Mouse (Mus musculus) kidney, postnatal 25 days (tissue): ENCODE measurements around the gene Pigf.
"Not testable (repeated sequence)": the region's sequence is repeated elsewhere in the genome, so short reads cannot be mapped to it uniquely, and the experiment has no call there.

Experiments used
- DNase-seq, 2 experiments: peaks; one replicate each; pipeline ENCODE4 v3.0.0; 2021; ENCODE audit warnings: mixed read lengths in 2 of 2

Gene Pigf

DNA sequence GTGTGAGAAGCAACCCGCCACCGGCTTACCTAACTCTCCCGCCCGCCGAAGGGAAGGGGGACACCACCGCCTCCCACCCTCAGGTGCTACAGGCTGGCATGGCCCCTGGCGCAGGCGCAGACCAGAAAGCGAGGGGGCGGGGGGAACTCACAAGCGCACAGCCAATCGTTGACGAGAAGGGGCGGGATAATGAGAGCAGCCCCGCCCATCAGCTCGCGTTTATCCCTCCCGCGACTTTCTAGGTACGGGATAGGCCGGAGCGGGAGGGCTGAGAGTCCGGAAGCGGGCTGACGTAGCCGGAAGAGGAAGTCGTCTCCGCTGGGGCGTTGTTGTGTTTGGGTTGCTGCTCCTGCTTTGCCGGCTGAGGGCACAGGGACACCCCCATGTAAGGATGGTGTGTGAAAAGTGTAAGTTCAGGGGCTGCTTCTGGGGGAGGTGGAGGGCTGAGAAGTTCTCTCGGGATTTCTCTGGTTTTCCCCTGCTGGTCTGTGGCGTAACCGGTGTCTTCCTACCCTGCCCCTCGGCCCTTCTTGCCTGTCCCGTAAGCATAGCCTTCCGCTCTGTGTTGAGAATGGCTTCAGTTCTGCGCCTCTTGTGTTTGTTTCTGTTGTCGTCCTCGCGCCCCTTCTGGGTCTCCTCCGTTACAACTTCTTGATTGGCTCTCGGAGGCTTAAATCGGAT, at the start of gene Pigf, which contains the start of gene Cript:
Pigf (minus strand) TSS at position 138 of the 681 bp plus-strand sequence.
Cript (plus strand) TSS at position 282 of the 681 bp plus-strand sequence.
- DNase-seq, result peak; percentile 99

DNA sequence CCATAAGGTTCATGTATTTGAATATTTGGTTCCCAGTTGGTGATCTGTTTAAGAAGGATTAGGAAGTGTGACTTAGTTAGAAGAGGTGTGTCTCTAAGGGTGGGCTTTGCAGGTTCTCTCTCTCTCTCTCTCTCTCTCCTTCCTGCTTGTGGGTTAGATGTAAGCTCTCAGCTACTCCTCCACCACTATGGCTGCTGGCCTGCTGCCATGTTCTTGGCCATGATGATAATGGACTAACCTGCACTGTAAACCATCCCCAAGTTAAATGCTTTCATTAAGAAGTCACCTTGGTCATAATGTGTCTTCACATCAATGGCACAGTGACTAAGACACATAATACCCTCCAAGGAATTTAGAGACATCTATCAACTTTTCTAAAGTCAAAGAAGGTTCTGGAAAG, 48.3 kb upstream of the Pigf start:
- DNase-seq, result no peak

DNA sequence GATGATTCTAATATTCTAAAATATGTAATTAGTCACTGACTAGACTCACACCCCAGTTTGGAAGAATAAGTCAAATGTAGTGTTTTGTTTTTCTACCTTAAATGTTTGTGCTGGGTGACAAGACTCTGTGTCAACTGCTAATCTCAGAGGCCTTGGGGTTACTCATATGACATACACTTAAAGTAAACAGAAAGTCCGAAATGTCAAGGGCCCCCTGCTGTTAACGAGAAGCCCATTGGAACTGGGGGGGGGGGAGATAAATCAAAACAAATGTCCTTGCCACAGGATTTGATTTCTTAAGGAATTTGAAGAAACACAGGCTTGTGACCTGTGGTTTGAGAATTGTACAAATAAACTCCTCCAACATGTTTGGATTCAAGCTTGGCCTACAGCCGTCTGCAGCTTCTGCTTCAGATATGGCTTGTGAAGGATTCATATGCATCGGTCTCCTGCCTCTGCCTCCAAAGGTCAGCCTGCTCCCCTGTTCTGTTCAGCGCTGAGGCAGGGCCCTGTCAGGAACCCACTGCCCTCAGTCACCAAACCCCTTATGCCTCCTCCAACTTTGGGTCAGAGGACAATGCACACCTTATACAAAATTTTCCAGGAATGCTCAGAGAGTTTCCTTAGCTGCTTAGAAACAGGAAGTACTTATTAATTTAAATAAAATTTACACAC, 47.7 kb upstream of the Pigf start:
- no peak for DNase-seq

DNA sequence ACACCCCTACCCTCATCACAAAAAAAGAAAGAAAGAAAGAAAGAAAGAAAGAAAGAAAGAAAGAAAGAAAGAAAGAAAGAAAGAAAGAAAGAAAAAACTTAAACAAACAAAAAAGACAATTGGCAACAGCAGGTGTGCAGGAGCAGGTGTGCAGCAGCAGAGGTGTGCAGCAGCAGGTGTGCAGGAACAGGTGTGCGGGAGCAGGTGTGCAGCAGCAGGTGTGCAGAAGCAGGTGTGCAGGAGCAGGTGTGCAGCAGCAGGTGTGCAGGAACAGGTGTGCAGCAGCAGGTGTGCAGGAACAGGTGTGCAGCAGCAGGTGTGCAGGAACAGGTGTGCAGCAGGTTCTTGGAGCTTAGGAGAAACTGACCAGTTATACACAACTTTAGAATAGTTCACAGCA, 47.0 kb upstream of the Pigf start:
- DNase-seq, result not testable (repeated sequence)

DNA sequence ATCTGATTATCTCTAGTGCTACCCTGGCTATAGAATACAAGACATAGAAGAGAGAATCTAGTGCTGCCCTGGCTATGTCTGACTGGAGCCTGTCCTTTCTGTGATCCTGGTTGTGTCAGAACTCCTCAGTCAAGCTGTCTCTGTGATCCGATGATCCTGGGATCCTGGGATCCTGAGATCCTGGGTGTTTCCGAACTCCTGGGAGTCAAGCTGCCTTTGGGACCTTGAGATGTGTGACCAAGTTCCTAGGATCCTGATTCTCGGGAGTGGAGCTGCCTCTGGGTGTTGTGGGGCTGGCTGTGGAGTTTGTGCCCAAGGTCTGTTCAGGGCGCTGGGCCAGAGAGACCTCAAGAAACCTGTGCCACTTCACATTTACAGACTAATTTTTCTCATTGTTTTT, 43.8 kb upstream of the Pigf start:
- DNase-seq, result no peak

DNA sequence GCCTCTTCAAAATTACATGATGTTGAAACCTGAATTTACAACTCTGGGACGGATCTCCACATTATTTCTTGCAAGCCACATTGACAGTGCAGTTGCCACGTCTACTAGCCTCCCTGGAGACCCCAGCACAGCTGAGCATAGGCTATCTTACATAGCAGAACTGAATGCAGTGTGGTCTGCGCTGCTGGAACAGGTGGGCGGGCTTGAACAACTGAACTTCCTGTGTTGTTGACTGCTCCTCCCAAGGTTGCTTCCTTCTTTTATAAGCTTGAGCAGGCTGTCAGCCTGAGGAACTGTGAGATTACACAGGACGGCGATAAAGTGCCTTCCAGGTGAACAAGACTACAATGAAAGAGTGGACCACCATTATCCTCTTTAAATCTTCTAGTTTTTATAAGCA, 38.8 kb upstream of the Pigf start:
- DNase-seq, result no peak

DNA sequence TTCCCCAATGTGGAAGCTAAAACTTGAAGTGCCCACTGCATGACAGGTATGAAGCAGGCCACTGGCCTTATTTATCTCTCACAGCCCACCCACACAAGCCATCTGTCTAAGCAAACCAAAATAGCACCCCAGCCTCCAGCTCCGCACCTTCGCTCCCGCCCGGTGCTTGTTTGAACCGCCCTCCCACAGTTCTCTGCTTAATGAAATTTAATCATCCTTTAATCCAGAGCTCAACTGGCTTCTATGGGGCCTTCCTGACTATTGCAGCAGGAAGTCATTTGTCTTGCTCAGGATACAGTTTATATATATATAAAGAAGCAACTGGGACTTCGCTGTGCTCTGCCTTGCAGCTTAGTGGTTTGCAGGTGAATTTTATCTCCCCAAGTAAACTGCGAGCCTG, 38.3 kb upstream of the Pigf start:
- DNase-seq, result no peak

DNA sequence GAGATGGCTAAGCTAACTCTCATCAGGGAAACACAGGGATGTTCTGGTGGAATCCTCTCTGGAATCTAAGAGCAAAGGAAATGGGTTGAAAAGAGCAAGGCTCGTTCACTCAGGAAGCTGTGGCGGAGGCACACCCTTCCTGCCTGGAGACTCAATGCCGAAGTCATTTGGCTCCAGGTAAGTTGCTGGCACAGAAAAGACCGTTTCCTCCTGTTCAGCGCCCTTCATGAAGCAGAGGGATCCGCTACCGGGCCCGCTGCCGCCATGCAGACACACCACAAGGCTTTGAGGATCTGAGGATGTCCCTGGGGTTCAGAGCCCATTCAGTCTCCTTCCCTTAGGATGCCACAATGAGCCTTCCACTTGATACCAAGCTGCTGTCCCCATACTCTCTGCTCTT, 37.4 kb upstream of the Pigf start:
- DNase-seq, result peak; percentile 36 to 73

DNA sequence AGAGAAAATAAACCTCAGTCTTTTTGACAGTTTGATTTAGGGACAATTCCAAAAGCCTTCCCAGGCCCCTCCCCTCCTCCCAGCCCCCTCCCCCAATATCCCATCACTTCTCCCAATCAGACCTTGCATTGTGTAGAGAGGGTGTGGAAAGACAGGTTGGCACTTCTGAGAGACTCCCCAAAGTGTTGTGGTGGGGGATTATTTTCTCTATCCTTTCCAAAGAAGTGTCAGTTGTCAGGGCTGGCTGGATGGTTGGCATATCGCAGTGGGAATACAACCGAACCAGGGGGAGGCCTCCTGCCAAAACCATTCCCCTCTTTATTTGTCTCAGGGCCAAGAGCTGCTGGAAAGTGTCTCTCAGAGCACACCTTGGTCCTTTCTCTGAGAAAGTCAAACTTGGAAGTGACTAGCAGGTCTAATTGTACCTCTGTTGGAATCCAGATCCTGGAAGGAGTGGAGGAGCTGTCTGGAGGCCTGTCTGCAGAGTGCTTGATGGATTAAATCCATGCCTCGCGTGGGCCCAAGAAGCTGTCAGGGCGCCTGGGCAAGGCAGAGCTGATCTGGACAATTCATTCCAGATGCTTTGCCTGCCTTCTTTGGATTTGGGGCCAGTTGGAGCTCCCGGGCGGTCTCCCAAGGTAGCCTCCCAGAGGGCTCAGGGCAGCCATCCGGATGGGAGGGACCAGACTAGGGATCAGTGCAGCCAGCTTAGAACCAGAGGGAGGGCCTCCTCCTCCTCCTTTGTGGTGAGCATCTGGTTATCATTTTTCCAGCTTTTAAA, 32.5 kb upstream of the Pigf start:
- no peak for DNase-seq

DNA sequence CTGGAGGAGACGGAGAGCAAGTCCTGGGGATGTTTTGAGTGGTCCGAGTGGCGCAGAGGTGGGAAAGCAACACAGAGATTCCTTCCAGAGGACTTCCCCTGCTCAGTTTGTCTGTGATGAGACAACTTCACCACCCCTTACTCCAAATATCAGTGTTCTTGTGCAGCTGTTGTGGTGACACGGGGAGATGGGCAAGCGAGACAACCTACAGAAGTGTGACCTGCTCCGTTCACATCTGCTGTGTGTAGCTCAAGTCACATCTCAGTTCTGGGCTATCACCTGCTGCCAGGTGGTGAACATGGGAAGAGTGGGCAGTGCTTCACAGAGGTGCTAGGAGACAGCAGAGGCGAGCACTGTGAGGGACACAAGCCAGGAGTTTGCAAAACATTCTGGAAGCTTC, 31.6 kb upstream of the Pigf start:
- DNase-seq, result no peak

DNA sequence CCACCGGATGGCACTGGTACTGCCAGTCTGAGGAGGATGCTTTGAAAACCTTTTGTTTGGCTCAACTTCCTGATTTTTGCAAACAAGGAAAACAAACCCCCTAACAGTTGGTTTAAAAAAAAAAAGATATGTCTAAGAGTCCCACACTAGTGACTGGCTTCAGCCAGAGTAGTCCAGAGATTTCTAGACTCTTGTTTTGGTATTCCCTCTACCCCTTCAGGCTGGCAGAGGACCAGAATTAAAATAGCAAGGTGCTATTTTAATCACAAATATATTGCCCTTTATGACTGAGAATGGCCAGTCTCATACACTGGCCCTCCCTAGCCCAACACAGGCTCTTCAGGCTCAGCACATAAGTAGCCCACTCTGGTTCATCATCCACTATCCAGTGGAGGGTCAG, 30.5 kb upstream of the Pigf start:
- peak in 1 of 2 experiments; percentile 40 for DNase-seq

DNA sequence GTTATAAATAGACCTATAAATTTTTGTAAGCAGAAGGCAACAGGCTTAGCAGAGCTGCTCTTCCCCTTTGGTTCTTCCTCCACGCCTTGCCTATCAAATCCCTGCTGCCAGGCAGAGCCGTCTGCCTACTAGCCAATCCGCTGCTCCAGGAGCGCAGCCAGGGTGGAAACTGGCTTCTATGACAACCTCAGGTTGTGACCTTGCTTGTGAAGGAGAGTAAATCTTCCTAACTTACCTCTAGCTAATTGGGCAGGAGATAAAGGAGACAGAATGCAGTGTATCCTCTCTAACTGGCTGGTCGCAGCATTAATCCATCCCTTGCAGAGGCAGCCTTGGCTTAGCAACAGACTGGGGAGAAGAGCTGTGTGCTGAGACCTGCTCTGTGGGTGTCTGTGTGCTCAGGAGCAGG, 29.8 kb upstream of the Pigf start:
- peak; percentile 69 to 87 for DNase-seq

DNA sequence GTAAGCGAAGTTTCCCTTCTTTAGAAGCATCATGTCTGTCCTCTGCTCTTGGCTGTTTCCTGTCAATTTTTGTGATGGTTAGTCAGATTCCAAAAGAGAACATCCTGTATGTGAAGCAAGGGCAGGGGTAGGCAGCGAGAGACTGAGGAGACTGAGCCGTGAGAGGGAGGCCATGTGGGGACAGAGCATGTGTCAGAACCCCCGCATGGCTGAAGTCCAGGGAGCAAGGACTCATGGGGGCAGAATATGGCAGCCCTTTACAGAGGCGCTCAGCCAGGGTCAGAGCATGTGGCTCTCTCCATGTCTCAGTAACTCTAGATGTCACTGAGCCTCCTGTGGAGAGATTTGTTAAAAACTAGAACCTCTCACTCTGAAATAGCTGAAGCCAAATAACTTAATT, 28.7 kb upstream of the Pigf start:
- DNase-seq, result no peak

DNA sequence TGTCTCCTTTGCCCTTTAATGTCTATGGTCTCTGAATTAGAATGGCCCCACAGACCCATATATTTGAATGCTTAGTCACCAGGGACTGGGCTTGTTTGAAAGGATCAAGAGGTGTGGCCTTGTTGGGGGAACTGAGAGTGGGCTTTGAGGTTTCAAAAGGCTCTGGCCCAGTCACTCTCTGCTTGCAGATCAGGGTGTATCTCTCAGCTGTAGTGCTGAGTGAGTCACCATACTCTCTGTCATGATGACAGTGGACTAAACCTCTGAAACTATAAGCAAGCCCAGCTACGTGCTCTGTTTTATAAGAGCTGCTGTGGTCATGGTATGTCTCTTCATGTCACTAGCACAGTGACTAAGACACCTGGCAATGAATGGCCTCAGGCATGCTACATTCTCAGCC, 27.2 kb upstream of the Pigf start:
- no peak for DNase-seq

DNA sequence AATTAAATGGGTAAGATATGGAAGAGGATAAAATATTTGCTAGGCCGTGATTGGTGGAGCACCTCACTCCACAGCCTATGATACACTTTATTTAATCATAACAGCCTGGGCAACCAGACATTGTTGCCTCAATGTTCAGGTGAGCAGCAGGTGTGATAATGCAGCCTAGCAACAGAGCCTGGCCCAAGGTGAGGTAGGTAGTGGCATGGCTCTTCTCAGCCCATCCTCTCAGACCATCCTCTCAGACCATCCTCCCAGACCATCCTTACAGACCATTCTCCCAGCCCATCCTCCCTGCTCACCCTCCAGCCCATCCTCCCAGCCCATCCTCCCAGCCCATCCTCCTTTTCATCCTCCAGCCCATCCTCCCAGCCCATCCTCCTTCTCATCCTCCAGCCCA, 26.4 kb upstream of the Pigf start:
- DNase-seq, result no peak

DNA sequence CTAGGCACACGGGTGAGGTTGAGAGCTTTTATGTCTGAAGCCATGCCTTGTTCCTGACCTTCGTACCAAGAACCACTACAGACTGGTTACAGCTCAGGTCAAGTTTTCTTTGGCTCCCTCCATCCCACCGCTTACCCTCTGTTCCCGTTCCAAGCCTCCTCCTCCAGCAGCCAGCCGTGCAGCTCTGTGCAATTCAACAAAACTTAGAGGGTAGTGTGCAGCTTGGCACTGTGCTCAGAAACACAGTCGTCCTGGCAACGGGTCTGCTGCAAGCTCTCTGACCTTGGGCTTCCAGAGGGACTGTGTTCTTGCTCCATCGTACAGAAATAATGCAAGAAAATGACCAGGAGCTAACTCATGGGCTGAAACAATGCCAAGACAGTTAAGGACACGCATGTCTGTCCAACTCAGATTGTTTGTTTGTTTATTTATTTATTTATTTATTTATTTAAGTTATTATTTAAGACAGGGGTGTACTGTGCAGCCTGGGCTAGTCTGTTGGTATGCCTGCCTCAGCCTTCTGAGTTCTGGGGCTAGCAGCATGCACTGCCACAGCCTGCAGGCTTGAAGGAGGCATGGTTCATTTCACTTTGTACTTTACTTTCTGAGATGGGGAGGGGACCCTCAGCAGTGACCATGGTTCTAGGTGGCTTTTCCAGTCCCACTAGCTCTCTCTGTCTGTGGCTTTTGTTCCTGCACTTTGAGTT, 25.4 kb upstream of the Pigf start:
- peak; percentile 70 to 89 for DNase-seq

DNA sequence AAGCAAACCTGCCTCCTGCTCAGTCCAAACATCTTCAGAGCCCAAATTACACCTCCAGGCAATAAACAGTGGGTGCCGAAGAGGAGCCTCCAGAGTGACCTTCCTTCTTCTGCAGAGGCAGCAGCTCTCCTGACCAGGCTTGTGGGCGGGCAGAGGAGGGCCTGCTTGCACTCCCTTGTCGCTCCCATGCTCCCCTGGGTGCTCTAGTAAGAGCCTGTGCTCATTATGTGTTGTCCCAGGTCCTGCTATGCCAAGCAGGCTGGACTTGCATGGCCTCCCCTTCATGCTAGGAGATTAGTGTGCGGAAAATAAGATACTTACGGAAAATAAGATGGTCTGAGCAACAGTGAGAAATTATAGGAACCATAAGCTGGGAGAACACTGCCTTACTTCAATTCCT, 24.5 kb upstream of the Pigf start:
- DNase-seq, result peak in 1 of 2 experiments; percentile 47

DNA sequence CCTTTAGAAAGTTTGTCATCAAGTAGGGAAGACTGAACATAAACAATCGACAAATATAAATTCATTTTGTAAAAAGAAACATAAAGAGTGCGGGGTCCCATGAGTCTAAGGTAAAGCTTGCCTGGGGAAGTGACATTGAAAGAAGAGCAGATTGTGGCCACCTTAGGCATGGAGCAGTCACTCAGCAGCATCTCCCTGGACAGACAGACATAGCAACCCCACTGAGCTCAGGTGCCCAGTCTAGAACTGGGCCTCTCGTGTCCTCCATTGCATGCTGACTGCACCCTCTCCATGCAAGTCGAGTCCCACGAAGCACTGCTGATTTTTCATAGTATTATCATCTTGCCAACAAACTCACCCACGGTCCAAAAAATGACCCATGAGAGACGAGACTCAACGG, 19.6 kb upstream of the Pigf start:
- no peak for DNase-seq

DNA sequence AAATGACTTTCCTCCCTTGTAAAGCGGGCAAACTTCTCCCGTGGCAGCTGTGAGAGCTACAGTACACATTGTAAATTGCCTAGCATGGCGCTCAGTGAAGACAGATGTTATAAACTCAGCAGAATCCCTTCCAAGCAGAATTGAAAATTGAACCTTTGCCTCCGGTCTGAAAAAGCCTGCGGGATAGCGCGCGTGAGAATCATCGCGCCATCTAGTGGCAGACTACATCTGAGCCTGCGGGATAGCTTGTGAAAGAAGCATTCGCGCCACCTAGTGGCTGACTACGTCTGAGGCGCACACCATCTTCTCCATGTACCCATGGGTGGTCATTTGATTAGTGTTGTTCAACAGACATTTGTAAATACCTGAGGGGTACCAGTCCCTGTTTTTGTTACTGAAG, 19.2 kb upstream of the Pigf start:
- peak; percentile 93 to 99 for DNase-seq

DNA sequence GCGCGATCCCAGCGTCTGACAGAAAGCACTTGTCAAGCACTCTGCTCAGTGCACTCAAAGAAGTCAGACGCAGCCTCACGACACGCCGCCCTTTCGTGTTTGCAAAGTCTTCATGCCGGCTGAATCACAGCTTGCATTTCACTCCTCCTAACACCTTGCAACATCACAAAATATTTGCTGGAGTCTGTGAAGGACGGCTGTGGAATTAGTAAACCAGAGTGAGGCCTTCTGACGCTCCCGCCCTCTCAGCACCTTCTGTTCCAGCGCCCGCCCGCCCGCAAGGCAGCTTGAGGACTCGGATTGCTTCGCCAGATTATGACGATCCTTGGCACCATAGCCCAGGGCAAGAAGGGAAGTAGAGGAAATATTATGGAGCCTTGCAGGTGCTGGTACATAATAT, 16.5 kb upstream of the Pigf start:
- DNase-seq, result peak in 1 of 2 experiments; percentile 44

DNA sequence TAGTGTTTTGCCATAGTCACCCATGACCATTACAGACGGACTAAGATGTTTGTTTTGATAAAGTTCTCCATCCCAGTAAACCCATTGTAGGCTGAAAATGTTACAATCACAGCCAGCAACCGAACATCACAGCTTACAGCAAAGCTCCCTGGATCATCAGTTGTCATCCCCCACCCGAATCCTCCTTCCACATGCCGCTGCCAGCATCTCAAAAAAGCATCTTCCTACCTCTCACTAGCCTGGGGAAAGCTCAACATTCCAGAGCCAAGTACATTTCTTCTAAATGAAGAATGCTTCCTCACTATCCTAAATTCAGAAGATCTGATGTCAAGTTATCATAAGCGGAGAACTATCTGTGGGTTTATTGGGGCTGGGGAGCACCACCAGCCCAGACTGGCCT, 13.3 kb upstream of the Pigf start:
- DNase-seq, result no peak

DNA sequence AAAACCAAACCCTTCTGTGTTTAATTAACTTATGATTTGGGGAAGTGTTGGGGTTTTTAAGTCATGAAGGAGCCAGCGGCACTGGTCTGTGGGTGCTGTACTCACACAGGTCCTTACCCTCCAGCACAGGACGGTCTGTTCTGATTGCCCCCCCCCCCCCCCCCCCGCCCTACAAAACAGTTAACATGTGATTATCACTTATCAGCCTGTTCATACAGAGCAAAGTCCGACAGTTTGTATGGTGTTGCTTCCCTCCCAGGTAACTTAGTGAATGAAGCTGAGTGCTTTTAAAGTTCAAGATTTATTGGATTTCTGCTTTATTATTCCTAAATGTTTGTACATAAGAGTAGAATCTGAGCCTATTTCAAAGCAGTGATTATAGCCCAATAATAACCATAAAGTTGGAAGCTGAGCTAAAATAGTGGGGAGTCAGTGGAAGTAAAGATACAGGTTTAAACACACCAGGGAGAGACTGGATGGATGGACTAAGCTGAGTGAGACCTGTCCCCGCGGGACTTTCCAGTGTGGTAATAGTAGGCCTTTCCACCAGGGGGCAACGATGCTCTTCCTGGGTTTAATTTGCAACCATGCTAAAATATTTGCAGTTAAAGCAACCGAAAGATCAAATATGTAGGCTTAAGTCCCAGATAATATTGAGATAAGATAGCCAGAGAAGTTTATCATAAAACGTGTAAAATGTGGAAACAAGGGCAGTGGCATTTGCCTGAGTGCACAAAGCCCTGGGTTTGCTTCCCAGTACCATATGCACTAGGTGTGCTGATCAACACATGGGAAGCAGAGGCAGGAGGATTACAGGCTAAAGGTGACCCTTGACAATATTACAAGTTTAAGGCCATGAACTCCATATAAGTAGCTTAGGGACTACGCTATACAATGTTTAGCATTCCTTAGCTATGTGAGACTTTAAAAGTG, 11.2 kb upstream of the Pigf start:
- peak in 1 of 2 experiments; percentile 38 for DNase-seq
